Mouse (Mus musculus): ENCODE measurements around the gene Tmem201. TPM values are rescaled to one million over a fixed set of nuclear protein-coding genes. Genes with fewer than 3 reads are reported as not detected.
A peak's percentile ranks its signal among the peaks of the same experiment; 100 is the strongest.

Tmem201 gene
- polyA plus RNA-seq, 1 experiment: 19.7 TPM

GRCm38 (mm10) chr4:149727636-149728035 lies 10.2 kb downstream of the Tmem201 start:
- 97% methylated on average over 5 of the region's 5 CpGs for WGBS
- Histone ChIP-seq H3K36me3 (ENCODE audit: control insufficient read depth, insufficient read depth, low read length) (peaks cover 27% of the 10 kb centered on the region), H3K4me3 (ENCODE audit: low read depth, low read length) (no peak overlapping the region), H3K27ac (ENCODE audit: insufficient read depth, low read depth, low read length) (no peak overlapping the region), H3K27me3 (ENCODE audit: control insufficient read depth, insufficient read depth, low read length) (no peaks in the 10 kb centered on the region), H3K4me1 (ENCODE audit: control insufficient read depth, insufficient read depth, insufficient read length, low read length) (no peaks in the 10 kb centered on the region; the same call in 1 of the 2 replicates)
- TF ChIP-seq POLR2A (IDR thresholded peaks at IDR 0.05; ENCODE audit: low read depth, low read length): no peak
- no peak for TF ChIP-seq CTCF (IDR thresholded peaks at IDR 0.05; ENCODE audit: extremely low read depth, insufficient read length, insufficient replicate concordance, low read depth, low read length)

DNA sequence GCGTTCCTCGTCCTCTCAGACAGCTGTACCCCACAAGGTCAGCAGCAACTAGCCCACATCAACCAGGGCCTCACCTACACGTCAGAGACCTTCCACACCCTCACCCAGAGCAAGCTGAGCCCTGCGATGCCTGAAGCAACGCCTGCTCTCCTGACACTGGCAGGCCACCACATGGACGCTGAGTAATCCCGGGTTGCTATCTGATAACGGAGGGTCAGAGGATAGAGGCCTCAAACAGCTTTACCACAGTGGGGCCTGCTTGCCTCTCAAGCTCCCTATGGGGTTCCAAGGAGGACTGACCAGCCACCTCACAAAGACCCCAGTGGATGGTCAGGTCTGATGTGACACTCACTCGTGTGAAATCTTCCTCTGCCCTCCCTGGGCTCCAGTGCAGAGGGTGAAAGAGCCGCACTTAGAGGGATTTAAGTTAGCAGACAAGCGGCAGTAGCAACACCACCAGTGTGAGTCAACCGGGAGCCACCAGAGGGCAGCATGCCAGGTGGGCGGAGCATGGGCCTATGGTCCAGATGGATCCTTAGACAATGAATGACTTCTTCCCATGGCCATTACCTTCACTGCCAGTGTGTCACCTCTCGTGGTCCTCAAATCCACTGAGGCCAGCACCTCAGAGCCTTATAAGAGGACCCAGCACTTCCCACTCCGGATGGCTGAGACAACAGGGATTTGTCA lies 12.0 kb downstream of the Tmem201 start:
- no peak overlapping the region for H3K4me3 ChIP-seq (ENCODE audit: low read depth, low read length)
- H3K36me3 ChIP-seq (ENCODE audit: control insufficient read depth, insufficient read depth, low read length): peaks cover 29% of the 10 kb centered on the region
- no peaks in the 10 kb centered on the region for H3K27me3 ChIP-seq (ENCODE audit: control insufficient read depth, insufficient read depth, low read length)
- 58% methylated on average over 15 of the region's 15 CpGs for WGBS
- TF ChIP-seq CTCF (IDR thresholded peaks at IDR 0.05; ENCODE audit: extremely low read depth, insufficient read length, insufficient replicate concordance, low read depth, low read length) (peak; percentile 77), POLR2A (IDR thresholded peaks at IDR 0.05; ENCODE audit: low read depth, low read length) (no peak)
- no peak overlapping the region for H3K27ac ChIP-seq (ENCODE audit: insufficient read depth, low read depth, low read length)
- no peaks in the 10 kb centered on the region for H3K4me1 ChIP-seq (ENCODE audit: control insufficient read depth, insufficient read depth, insufficient read length, low read length)

DNA sequence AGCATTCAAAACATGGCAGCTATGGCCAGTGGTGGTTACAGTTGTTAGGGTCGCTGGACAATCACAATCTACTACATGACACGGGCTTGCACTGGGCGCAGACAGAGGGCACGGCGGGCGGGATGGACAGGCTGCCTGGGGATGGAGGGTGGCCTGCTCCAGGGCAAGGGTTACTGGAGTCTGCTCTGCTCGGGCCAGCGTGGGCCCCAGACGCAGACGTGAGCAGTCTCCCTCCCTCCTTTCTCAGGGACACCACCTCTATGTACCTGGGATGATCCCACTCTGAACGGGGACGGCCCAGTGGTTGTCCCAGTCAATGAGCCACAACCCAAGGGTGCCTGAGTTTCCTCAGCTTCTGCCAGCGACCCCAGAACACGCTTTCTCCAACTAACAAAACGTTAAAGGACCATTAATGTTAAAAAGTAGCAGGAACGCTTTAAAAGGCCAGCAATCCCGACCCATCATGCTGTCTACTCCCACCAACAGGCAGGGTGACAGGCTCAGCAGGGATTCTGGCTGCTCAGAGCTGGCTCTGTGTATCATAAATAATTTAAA lies 12.9 kb downstream of the Tmem201 start:
- H3K27ac ChIP-seq (ENCODE audit: insufficient read depth, low read depth, low read length): no peak overlapping the region
- no peaks in the 10 kb centered on the region for H3K4me1 ChIP-seq (ENCODE audit: control insufficient read depth, insufficient read depth, insufficient read length, low read length)
- H3K4me3 ChIP-seq (ENCODE audit: low read depth, low read length): no peak overlapping the region
- WGBS: 92% methylated on average over 17 of the region's 17 CpGs
- no peak for TF ChIP-seq POLR2A (IDR thresholded peaks at IDR 0.05; ENCODE audit: low read depth, low read length)
- no peak for TF ChIP-seq CTCF (IDR thresholded peaks at IDR 0.05; ENCODE audit: extremely low read depth, insufficient read length, insufficient replicate concordance, low read depth, low read length)
- H3K36me3 ChIP-seq (ENCODE audit: control insufficient read depth, insufficient read depth, low read length): peaks cover 27% of the 10 kb centered on the region
- no peaks in the 10 kb centered on the region for H3K27me3 ChIP-seq (ENCODE audit: control insufficient read depth, insufficient read depth, low read length)

DNA sequence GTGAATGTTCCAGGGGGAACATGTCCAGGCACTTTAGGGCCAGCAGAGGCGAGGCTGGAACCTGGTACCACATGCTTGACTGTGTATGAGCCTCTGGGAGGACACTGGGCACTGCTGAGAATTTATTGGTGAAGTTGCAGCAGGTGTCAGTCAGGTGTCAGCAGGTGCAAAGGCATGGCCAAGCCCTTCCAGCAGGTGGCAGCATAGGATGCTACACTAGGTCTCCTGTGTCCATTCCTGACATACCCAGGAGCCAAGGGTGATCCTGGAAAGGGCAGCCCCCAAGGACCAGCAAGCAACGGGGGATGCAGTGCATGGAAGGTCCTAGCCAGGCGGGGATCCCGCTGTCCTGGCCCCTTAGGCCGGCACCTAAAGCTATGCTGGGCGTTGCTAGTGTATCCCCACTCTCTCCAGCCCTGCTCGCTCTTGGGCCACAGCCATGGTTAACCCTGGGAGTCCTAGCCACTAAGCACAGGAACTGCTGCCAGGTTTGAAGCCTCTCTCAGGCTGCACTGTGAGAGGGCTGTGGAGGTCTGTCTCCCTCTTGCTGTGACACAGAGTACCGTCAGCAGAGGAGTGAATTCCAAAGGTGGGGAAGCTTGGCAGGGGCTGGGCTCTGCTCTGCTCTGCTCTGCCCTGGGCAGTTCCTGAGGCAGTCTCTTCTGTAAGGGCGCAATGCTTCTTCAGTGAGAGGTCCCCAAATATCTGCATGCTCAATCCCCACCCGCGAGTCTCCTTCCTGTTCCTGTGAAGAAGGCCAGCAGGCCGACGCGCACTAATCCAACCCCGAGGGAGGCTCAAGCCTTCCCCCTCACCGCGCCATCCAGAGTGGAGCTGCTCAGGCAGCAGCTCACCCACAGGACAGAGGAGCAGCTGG lies 13.8 kb downstream of the Tmem201 start:
- Histone ChIP-seq H3K36me3 (ENCODE audit: control insufficient read depth, insufficient read depth, low read length) (peaks cover 24% of the 10 kb centered on the region), H3K27me3 (ENCODE audit: control insufficient read depth, insufficient read depth, low read length) (no peaks in the 10 kb centered on the region)
- 76% methylated on average over 17 of the region's 17 CpGs for WGBS

DNA sequence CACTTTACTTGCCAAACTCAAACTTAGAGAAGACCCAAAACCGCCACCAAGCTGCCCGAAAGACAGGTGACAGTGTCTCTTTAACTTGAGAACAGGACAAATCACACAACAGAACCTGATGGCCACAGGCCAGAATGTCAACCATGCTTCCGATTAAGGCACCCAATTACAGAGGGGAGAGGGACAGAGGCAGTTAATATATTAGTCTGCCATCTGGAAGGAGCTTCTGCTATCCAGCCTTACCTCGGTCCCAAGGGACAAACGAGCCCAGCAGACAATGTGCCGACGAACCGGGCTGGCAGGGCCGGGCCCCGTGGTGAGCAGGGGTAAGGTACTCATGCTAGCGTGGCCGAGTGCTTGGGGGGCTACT lies 14.8 kb downstream of the Tmem201 start:
- H3K36me3 ChIP-seq (ENCODE audit: control insufficient read depth, insufficient read depth, low read length): peaks cover 30% of the 10 kb centered on the region
- 93% methylated on average over 12 of the region's 12 CpGs for WGBS

More for the DNA sequence above, 13.8 kb downstream of the Tmem201 start:
- Histone ChIP-seq H3K27ac (ENCODE audit: insufficient read depth, low read depth, low read length) (no peak overlapping the region), H3K4me1 (ENCODE audit: control insufficient read depth, insufficient read depth, insufficient read length, low read length) (no peaks in the 10 kb centered on the region), H3K4me3 (ENCODE audit: low read depth, low read length) (no peak overlapping the region)
- peak; percentile 72; the same call in 1 of the 2 replicates for TF ChIP-seq CTCF (IDR thresholded peaks at IDR 0.05; ENCODE audit: extremely low read depth, insufficient read length, insufficient replicate concordance, low read depth, low read length)
- TF ChIP-seq POLR2A (IDR thresholded peaks at IDR 0.05; ENCODE audit: low read depth, low read length): no peak

GRCm38 (mm10) chr4:149722104-149723020 lies 15.5 kb downstream of the Tmem201 start:
- Histone ChIP-seq H3K4me1 (ENCODE audit: control insufficient read depth, insufficient read depth, insufficient read length, low read length) (no peaks in the 10 kb centered on the region), H3K4me3 (ENCODE audit: low read depth, low read length) (no peak overlapping the region), H3K36me3 (ENCODE audit: control insufficient read depth, insufficient read depth, low read length) (peaks cover 33% of the 10 kb centered on the region), H3K27ac (ENCODE audit: insufficient read depth, low read depth, low read length) (no peak overlapping the region), H3K27me3 (ENCODE audit: control insufficient read depth, insufficient read depth, low read length) (no peaks in the 10 kb centered on the region)
- no peak for TF ChIP-seq CTCF (IDR thresholded peaks at IDR 0.05; ENCODE audit: extremely low read depth, insufficient read length, insufficient replicate concordance, low read depth, low read length)
- no peak for TF ChIP-seq POLR2A (IDR thresholded peaks at IDR 0.05; ENCODE audit: low read depth, low read length)
- 89% methylated on average over 24 of the region's 24 CpGs for WGBS

More for the DNA sequence above, 14.8 kb downstream of the Tmem201 start:
- Histone ChIP-seq H3K4me3 (ENCODE audit: low read depth, low read length) (no peak overlapping the region), H3K27me3 (ENCODE audit: control insufficient read depth, insufficient read depth, low read length) (no peaks in the 10 kb centered on the region), H3K27ac (ENCODE audit: insufficient read depth, low read depth, low read length) (no peak overlapping the region), H3K4me1 (ENCODE audit: control insufficient read depth, insufficient read depth, insufficient read length, low read length) (no peaks in the 10 kb centered on the region)
- TF ChIP-seq POLR2A (IDR thresholded peaks at IDR 0.05; ENCODE audit: low read depth, low read length) (no peak), CTCF (IDR thresholded peaks at IDR 0.05; ENCODE audit: extremely low read depth, insufficient read length, insufficient replicate concordance, low read depth, low read length) (no peak)

Measured in small intestine, adult 2 months (tissue).